Mouse (Mus musculus) E14TG2a.4 (cell line): Measurements from ENCODE around the gene Klf7.

Source experiments
- CTCF ChIP-seq: conservative IDR thresholded peaks from 2 replicates; pipeline ENCODE4 v1.5.1; 2014; ENCODE audit warnings: low read length
- NANOG ChIP-seq: IDR thresholded peaks from 2 replicates; pipeline ENCODE4 v1.6.1; 2014; ENCODE audit warnings: borderline replicate concordance, low read length, mixed read lengths

GRCm38 (mm10) chr1:63980733-63981132 is 141.3 kb downstream of the Klf7 start:
- TF ChIP-seq CTCF (no peak), NANOG (no peak)
